Mouse (Mus musculus) heart, adult 2 months (tissue): ENCODE measurements around the gene Gm10639.
"Not testable (repeated sequence)": the region's sequence is repeated elsewhere in the genome, so short reads cannot be mapped to it uniquely, and the experiment has no call there.

ENCODE experiments used
- CTCF ChIP-seq: fragments of 200-600 bp; IDR thresholded peaks from 2 replicates; pipeline ENCODE4 v1.8.1; 2022; ENCODE audit warnings: antibody characterized with exemption, mild to moderate bottlenecking, moderate library complexity
- EP300 ChIP-seq: fragments of 200-500 bp; IDR thresholded peaks from 2 replicates; pipeline ENCODE4 v1.6.1; 2011; ENCODE audit warnings: low read depth, low read length, control low read depth; ENCODE audit not compliant: insufficient read depth
- POLR2A ChIP-seq: fragments of 200-500 bp; IDR thresholded peaks from 2 replicates; pipeline ENCODE4 v1.6.1; 2011; ENCODE audit warnings: mild to moderate bottlenecking, low read depth, low read length, control low read depth; ENCODE audit not compliant: insufficient read depth

- TF ChIP-seq POLR2A, EP300: not testable (repeated sequence)
- peak; percentile 50 for TF ChIP-seq CTCF
These were observed 30.0 kb upstream of the Gm10639 start for GRCm38 (mm10) chr9:78259688-78260087.
